Mouse (Mus musculus) intestine, postnatal 0 days (tissue): ENCODE data around the gene Slitrk5. TPM values are rescaled to one million over a fixed set of nuclear protein-coding genes. Genes with fewer than 3 reads are reported as not detected.

Experiments
- ATAC-seq: fragments of 200-750 bp; cut with Nextera tagmentation; 2 replicates; pipeline ENCODE4 v1.8.0; 2017; ENCODE audit warnings: mild to moderate bottlenecking, moderate TSS enrichment, moderate library complexity
- H3K27ac ChIP-seq: fragments of 300-500 bp; sonication (generic); 2 replicates; pipeline ENCODE4 v1.5.1; 2014; ENCODE audit warnings: mild to moderate bottlenecking, low read depth, low read length, moderate library complexity
- H3K27me3 ChIP-seq: fragments of 300-500 bp; sonication (generic); replicated peaks from 2 replicates; pipeline ENCODE4 v1.6.1; 2014; ENCODE audit warnings: low read length, mixed read lengths; ENCODE audit not compliant: control insufficient read depth, insufficient read depth
- H3K36me3 ChIP-seq: fragments of 300-500 bp; sonication (generic); 2 replicates; pipeline ENCODE4 v1.6.1; 2014; ENCODE audit warnings: mild to moderate bottlenecking, moderate library complexity; ENCODE audit not compliant: control insufficient read depth, insufficient read depth
- H3K4me1 ChIP-seq: fragments of 300-500 bp; sonication (generic); replicated peaks from 2 replicates; pipeline ENCODE4 v1.6.1; 2014; ENCODE audit warnings: antibody characterized with exemption, low read length, mixed read lengths; ENCODE audit not compliant: control insufficient read depth, insufficient read depth
- H3K4me2 ChIP-seq: fragments of 300-500 bp; sonication (generic); replicated peaks from 2 replicates; pipeline ENCODE4 v1.6.1; 2014; ENCODE audit warnings: low read depth, mild to moderate bottlenecking, moderate library complexity
- H3K4me3 ChIP-seq: fragments of 300-500 bp; sonication (generic); 2 replicates; pipeline ENCODE4 v1.5.1; 2014; ENCODE audit warnings: low read depth, low read length
- H3K9ac ChIP-seq: fragments of 300-500 bp; sonication (generic); 2 replicates; pipeline ENCODE4 v1.6.1; 2014; ENCODE audit warnings: mild to moderate bottlenecking, low read depth, low read length
- H3K9me3 ChIP-seq: fragments of 300-500 bp; sonication (generic); 2 replicates; pipeline ENCODE4 v1.6.1; 2016; ENCODE audit warnings: mixed run types; ENCODE audit not compliant: control insufficient read depth
- CTCF ChIP-seq: sonication (generic); IDR thresholded peaks from 2 replicates; pipeline ENCODE4 v1.5.1; 2016; ENCODE audit warnings: low read depth, mild to moderate bottlenecking, control low read depth, antibody characterized with exemption, moderate library complexity
- WGBS: fragments of 180-500 bp; shearing (Covaris S2); extraction: QIAGEN DNeasy Blood & Tissue Kit; methylation state at CpG from one replicate; pipeline ENCODE4 v1.1.7; 2014; 5-methylcytosine and 5-hydroxymethylcytosine counted together
- polyA plus RNA-seq: library from polyadenylated mRNA; unstranded; fragments of >200 nt; fragmentation: Nextera tagmentation; extraction: Ambion mirVana; gene quantifications from 2 replicates; pipeline ENCODE4 v1.2.1, GENCODE M21; 2015

The Slitrk5 gene
- polyA plus RNA-seq, 1 experiment from 2014 or later = 1.1 TPM

GRCm38 (mm10) chr14:111729833-111730232, 54.9 kb downstream of the Slitrk5 start:
- H3K4me3 ChIP-seq = no peak overlapping the region
- H3K4me2 ChIP-seq = no peak overlapping the region
- H3K4me1 ChIP-seq = no peaks in the 10 kb centered on the region
- 65% methylated on average over 2 of the region's 2 CpGs for WGBS
- H3K27ac ChIP-seq = no peak overlapping the region
- no peaks in the 10 kb centered on the region for H3K9me3 ChIP-seq
- ATAC-seq = no peak
- H3K36me3 ChIP-seq = no peaks in the 10 kb centered on the region
- H3K27me3 ChIP-seq = no peaks in the 10 kb centered on the region
- no peak overlapping the region for H3K9ac ChIP-seq
- no peak for TF ChIP-seq CTCF
